8 mouse cellular contexts compared by ENCODE assay signal in the genomic region with DNA sequence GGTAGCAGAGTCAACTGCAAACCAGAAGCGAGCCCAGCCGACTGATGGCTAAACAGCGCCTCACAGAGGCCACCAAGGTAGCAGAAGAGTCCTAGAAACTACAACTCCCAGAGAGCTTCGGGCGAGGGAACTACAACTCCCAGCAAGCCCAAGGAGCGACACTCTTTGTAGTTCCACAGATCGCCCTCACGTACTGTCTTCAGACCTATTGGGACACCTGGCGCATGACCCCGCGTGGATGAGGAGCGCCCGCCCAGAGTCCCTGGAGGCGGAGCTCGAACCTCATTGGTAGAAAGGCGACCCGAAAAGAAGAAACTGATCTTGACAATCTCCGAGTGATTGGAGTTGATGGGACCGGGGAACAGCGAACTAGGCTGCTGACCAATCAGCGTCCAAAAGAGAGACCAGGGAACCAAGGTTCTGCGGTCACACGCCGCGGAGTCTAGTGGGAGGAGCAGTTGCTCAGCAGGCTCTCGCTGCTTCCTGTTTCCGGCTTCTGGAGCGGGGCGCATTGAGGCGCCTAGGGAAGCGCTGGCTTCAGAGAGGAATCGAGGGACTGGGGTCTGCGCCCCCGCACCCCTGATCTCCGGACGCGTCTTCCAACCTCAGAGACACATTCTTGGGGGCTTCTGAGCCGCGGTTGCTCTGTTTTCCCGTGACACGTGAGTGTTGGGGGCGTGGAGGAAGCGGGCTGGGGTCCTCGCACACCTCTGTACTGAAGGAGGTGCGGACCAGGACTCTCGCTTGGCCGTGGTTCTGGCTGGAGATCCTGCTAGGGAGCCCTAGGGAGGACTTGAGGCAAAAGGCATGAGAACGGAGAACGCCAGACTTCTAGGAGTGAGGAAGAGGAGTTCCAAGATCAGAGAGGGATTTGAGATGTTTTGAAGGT. TPM values are rescaled to one million over a fixed set of nuclear protein-coding genes. Genes with fewer than 3 reads are reported as not detected.
DNase-seq lines count a peak whose midpoint lies in the region; ATAC-seq lines count a peak whose summit lies in the region.

M6pr (plus strand) TSS at position 216 of the 889 bp plus-strand sequence.

- H3K4me3 ChIP-seq in forebrain, embryonic 14.5 days (ENCODE audit: low read depth, low read length) = peak within 1 kb of the TSS; percentile 75
- H3K4me3 ChIP-seq in neural tube, embryonic 15.5 days (replicated peaks) = peak within 1 kb of the TSS; percentile 94

- intact Hi-C loops in heart, postnatal 14 days (cut with DNase I) = loop anchor here (5.0 kb wide), 1 partner anchor 1036 kb away; no protein-coding TSS in a partner anchor

- H3K36me3 ChIP-seq in forebrain, embryonic 14.5 days (ENCODE audit: control insufficient read depth, insufficient read depth, low read length) = peaks cover 15% of the 10 kb centered on the region
- H3K36me3 ChIP-seq in neural tube, embryonic 15.5 days = peaks cover 17% of the 10 kb centered on the region

- peak; percentile 98 for ATAC-seq in forebrain, embryonic 14.5 days
- ATAC-seq in neural tube, embryonic 15.5 days (ENCODE audit: low FRiP score) = peak; percentile 98

- peak within 1 kb of the TSS; percentile 58 for H3K27ac ChIP-seq in forebrain, embryonic 14.5 days (ENCODE audit: low read depth, low read length)
- peak within 1 kb of the TSS; percentile 81 for H3K27ac ChIP-seq in neural tube, embryonic 15.5 days (replicated peaks)

- no peaks in the 10 kb centered on the region for H3K9me3 ChIP-seq in forebrain, embryonic 14.5 days (replicated peaks; ENCODE audit: control insufficient read depth, low read length)
- H3K9me3 ChIP-seq in neural tube, embryonic 15.5 days (replicated peaks) = no peaks in the 10 kb centered on the region

- peaks cover 11% of the 10 kb centered on the region for H3K4me1 ChIP-seq in forebrain, embryonic 14.5 days (ENCODE audit: control insufficient read depth, insufficient read depth, low read length)
- peaks cover 23% of the 10 kb centered on the region for H3K4me1 ChIP-seq in neural tube, embryonic 15.5 days

- peak; percentile 100 for DNase-seq in ES-CJ7 (ENCODE audit: low read depth, low spot score)
- peak; percentile 96 for DNase-seq in cerebellum, adult 11 months
- DNase-seq in forebrain, embryonic 14.5 days (ENCODE audit: low spot score) = peak; percentile 99
- DNase-seq in heart, postnatal 14 days = peak; percentile 89 to 90
- peak; percentile 98 for DNase-seq in layer of hippocampus, adult 11-12 months (ENCODE audit: low spot score)
- peak; percentile 99 for DNase-seq in lung, adult 18-20 months
- DNase-seq in testis, postnatal 14 days (ENCODE audit: low spot score) = peak; percentile 94

- no peaks in the 10 kb centered on the region for H3K27me3 ChIP-seq in forebrain, embryonic 14.5 days (replicated peaks; ENCODE audit: control insufficient read depth, insufficient read depth, low read length)
- no peaks in the 10 kb centered on the region for H3K27me3 ChIP-seq in neural tube, embryonic 15.5 days (replicated peaks)

- H3K9ac ChIP-seq in forebrain, embryonic 14.5 days (ENCODE audit: low read length) = peak within 1 kb of the TSS; percentile 84
- peak within 1 kb of the TSS; percentile 87 for H3K9ac ChIP-seq in neural tube, embryonic 15.5 days (replicated peaks)

- under 1% methylated on average over 49 of the region's 49 CpGs for WGBS in forebrain, embryonic 14.5 days
- under 1% methylated on average over 49 of the region's 49 CpGs for WGBS in neural tube, embryonic 15.5 days

- H3K4me2 ChIP-seq in forebrain, embryonic 14.5 days (ENCODE audit: low read length) = peak within 1 kb of the TSS; percentile 79
- H3K4me2 ChIP-seq in neural tube, embryonic 15.5 days = peak within 1 kb of the TSS; percentile 84

RNA-seq across cellular contexts. Expression of gene M6pr, which starts in this region (rescaled TPM):
- polyA plus RNA-seq in forebrain, embryonic 14.5 days (2014; fragmentation: Nextera tagmentation; extraction: Ambion mirVana) = 63.1 and 63.3 TPM in 2 replicates
- 10 to 100 TPM; 38.0 to 40.1 TPM for total RNA-seq in heart, postnatal 14 days (2021)
- 52.0 and 68.6 TPM in 2 replicates for polyA plus RNA-seq in neural tube, embryonic 15.5 days (2015; fragmentation: Nextera tagmentation; extraction: Ambion mirVana)

Comparison
In these comparisons a context has a peak if more than half of its experiments do, and no peak if none do; other contexts are left out.
1. Peak in every context shown above with its lines: DNase-seq, ATAC-seq, H3K4me3 ChIP-seq and H3K27ac ChIP-seq.